Mouse (Mus musculus): ENCODE measurements around the gene Stat5b. TPM values are rescaled to one million over a fixed set of nuclear protein-coding genes. Genes with fewer than 3 reads are reported as not detected.

The Stat5b gene
- polyA plus RNA-seq, 1 experiment = 9.5 TPM

DNA sequence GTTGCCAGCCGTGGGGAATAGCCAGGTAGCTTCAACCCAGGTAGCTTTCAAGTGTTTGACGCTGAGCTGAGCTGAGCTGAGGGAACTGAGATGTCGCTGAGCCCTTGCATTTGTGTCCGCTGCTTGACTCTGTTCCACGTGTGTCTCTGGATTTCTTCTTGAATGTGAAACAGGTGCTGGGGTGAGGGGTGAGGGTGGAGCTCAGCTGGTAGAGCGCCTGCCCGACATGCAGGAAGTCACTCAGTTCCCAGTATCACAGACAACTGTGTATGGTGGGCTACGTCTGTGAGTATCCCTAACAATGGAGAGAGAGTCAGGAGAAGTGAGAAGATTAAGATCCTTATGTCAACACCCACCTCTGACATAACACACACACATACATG, 20.4 kb upstream of the Stat5b start:
- 77% methylated on average over 8 of the region's 8 CpGs for WGBS
- DNase-seq (ENCODE audit: low read depth, low spot score) = no peak

DNA sequence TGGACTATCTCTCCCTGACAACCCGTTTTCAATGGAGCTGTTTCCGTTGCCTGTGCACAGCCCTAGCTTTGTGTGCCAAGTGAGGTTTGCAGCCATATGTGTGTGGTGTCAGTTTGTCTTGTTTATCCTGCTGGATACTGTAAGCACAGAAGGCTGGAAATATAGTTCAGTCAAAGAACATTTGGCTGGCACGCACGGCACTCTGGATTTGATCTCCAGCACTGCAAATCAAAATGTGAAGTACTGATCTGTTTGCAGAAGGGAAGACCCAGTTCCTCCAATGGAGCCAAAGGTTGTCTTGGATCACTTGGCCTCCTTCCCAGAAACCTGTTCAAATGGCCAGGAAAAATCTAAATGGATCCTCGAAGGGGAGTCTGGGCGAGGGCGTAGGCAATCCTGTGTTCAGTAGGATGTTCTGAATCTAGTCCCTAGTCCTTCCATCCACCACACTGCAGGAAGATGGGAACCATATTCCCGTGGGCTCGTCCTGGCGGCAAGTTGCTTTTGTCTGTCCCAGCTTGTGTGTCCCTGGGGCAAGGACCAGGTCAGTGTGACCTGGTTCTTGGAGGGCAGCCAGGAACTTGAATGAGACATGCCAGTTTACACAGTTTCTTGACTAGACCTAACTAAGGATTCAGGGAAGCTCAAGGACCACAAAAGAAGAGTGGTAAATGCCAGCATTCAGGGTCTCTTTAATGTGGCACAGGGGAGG, 19.9 kb upstream of the Stat5b start:
- no peak for DNase-seq (ENCODE audit: low read depth, low spot score)
- 46% methylated on average over 10 of the region's 10 CpGs for WGBS

DNA sequence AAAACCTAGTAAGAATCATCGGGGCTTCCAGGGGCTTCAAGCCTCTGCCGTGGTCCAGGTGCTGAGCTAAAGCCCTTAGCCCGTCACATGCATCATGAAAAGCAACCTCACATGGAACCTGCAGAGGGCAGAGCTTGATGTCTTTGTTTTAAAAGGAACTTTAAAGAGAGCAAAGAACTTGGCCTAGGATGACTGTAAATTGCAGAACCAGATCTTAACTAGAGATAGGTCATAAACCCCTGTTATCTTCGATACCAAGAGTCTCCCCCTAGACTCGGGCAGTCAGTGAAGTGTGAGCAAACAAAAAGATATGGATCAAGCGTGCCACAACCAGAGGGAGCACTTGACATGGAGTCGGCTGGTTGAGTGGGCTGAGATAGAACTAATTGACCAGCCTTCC, 15.1 kb upstream of the Stat5b start:
- no peak for DNase-seq (ENCODE audit: low read depth, low spot score)
- 79% methylated on average over 7 of the region's 7 CpGs for WGBS

DNA sequence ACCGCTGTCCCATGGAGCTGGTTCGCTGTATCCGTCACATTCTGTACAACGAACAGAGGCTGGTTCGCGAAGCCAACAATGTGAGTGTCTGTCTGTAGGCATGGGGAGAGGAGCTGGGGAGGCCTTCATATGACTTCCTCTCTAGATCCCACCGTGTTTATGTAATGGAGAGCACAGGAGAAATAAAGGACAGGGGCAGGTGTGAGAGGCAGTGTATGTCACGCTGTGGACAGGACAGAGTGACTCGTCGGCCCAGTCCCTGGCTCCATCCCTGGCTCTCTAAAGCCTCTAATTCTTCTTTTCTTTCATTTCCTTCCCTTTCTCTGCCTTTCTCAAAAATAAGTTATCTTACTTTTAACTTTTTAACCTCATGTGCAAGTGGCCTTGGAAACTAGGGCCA, 12.6 kb upstream of the Stat5b start:
- WGBS = 93% methylated on average over 10 of the region's 10 CpGs
- DNase-seq (ENCODE audit: low read depth, low spot score) = no peak

DNA sequence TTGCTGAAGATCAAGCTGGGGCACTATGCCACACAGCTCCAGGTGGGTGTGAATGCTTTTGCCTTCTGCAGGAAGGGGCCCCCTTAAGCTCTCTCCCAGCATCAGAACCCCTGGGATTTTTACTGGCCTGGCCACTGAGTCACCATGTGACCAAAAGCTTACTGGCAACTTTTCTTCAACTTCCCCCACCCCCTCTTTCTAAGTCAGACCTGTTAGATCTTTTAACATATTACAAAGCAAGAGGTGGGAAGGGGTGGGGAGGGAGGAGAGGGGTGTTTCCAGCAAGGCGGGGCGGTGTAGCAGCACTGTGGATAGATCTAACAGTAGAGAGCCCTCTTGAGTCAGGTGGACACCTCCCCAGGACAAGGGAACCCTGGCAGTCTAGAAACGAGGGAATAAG, 11.3 kb upstream of the Stat5b start:
- DNase-seq (ENCODE audit: low read depth, low spot score) = no peak
- 73% methylated on average over 3 of the region's 3 CpGs for WGBS

DNA sequence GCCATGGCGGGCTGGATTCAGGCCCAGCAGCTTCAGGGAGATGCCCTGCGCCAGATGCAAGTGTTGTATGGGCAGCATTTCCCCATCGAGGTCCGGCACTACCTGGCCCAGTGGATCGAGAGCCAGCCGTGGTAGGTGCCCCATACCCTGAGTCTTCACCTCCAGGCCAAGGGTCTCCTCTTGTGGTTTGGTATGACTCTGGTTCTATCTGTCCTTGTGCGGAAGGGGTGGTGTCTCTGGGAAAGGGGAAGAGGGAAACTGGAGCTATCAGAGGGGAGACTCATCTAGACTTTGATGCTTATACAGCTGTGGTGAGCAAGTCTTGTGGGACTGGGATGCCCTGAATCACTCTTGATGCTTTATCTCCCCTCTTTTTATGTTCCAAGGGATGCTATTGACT, 10.8 kb upstream of the Stat5b start:
- 90% methylated on average over 7 of the region's 7 CpGs for WGBS
- no peak for DNase-seq (ENCODE audit: low read depth, low spot score)

DNA sequence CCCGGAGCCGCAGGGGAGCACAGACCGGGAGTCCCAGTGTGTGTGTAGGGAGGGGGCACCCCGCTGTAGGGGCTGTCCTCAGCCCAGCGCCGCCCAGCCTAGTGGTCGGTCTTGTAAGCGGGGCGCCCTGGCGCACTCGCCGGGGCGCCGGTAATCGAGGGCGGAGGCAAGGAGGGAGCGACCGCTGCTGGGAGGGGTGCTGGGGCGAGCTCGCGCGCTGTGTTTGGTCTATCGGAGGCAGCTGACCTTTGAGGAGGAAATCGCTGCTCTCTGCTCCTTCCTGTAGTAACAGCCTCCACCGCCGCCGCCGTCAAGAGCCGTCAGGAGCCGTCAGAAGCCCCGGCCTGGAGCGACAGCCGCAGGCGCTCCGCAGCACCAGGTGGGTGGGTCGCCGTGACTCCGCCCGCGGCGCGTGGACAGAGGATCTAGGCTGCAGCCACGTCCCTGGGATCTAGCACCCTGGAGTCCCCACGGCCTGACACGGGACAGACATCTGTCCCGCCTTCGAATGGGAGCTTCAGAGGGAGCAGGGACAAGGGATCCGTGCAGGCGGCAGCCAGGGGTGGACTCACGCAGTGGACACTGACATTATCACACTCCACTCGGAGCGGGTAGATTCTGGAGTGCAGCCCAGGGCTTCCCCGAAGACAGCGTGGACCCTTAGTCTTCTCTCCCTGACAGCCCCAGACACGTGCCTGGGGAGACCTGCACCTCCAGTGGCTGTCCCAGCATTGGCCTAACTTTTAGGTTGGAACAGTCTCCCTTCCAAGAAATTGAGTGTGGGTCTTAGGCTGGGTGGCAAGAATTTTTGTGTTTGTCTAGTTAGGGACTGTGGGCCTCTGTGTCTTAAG, 9.9 kb upstream of the Stat5b start:
- DNase-seq (ENCODE audit: low read depth, low spot score) = no peak
- WGBS = 1% methylated on average over 55 of the region's 55 CpGs

DNA sequence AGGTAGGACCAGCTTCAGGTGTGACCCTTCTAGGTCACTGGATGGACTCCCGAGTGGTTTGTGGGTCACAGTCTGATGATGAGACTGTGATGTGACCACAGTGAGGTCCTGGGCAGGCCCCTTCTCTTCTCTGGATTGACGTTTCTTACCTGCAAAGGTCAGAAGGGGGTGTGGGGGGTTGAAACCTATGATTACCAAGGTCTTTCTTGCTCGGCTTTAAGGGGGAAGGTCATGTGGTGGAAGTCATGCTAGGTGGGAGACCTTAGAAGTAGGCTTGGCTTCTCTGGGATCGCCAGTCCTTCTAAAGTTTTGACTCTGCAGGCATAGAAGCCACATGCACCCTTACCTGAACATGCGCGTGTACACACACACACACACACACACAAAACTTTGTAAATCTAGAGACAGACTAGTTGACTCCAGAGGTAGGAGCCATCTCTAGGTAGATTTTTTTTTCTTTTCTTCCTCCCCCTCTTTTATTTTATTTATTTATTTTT, 9.1 kb upstream of the Stat5b start:
- DNase-seq (ENCODE audit: low read depth, low spot score) = no peak
- WGBS = 23% methylated on average over 6 of the region's 6 CpGs

DNA sequence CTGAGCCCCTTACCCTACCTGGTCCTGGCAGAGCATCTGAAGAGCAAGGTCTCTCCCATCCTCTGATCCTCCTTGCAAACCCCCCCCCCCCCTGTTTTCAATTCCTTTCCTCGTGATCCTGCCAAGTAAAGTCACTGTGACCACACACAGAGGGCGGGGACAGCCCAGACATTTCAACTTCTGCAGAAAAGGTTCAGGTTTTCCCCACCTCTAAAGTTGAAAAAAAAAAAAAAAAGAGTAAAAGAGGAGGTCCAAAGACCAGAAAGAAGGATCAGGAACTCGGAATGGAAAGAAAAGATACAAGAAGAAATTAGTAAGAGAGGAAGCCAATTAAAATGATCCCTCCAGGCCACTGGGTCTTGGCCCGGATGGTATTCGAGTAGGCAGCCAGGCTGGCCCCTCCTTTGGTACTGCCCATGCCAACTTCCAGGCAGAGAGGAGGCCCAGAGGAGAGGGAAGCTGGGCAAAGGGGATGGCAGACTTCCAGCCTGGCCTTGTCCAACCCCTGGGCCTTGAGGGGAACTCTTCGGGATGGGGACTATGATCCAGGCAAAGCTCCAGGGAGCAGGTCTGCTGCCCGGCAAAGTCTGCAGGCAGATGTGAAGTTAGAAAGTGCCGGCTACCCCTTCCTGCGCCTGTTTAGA, 8.5 kb upstream of the Stat5b start, which contains the start of gene Stat5a:
TSS of gene Stat5a (plus strand) at position 417 of the 644 bp plus-strand sequence.
- 23% methylated on average over 9 of the region's 9 CpGs for WGBS
- no peak for DNase-seq (ENCODE audit: low read depth, low spot score)

DNA sequence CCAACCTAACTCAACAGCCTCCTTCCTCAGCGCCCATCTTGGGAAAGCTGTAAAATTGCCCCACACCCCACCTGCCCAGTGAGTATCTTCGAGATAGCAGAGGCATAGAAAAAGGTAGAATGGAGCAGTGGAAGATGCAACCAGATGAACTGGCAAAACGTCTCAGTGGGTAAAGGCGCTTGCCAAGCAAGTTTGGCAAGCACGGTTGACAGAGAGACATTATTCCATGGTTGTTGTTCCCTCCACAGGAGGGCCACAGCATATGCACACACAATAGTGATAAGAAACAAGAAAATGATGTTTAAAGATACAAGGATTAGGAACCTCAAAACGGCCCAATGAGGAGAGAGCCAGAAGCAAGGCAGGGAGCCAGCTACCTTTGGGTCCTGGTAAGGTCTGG, 7.4 kb upstream of the Stat5b start:
- no peak for DNase-seq (ENCODE audit: low read depth, low spot score)
- WGBS = 45% methylated on average over 6 of the region's 6 CpGs

DNA sequence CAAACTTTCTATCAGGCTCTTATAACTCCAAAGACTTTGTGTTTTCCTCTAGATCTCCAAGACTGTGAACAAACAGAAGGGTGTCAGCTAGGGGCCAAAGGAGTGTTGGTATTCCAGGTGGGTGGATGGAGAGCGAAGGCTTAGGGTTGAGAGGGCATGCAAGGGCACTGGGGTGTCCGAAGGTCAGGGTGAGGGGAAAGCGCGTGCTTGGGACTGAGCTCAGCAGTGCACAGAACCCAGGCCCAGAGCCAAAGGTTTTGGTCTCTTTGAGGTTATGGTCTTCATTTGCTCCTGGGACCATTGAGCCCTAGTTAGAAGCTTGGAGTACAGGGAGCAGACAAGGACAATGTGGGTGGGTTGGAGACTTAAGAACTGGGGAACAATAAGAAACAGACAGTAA, 4.7 kb upstream of the Stat5b start:
- 93% methylated on average over 4 of the region's 4 CpGs for WGBS
- no peak for DNase-seq (ENCODE audit: low read depth, low spot score)

DNA sequence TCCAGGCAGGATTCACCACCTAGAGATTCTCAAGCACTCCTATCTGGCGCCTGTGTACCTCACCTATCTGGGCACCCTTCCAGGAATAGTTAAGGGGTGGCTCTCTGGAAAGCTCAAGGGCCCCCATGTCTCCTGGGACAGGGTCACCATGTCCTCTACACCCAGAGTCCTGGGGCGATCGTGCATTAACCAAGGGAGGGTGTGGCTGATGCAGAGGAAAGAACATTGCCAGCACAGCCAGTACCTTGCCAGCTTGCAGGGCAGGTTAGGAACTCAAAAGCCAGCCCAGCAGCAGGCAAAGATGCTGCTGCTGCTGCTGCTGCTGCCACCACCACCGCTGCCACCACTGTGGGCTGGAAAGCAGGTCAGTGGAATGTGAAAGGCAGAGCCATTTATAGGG, 3.7 kb upstream of the Stat5b start:
- 23% methylated on average over 4 of the region's 4 CpGs for WGBS
- no peak for DNase-seq (ENCODE audit: low read depth, low spot score)

DNA sequence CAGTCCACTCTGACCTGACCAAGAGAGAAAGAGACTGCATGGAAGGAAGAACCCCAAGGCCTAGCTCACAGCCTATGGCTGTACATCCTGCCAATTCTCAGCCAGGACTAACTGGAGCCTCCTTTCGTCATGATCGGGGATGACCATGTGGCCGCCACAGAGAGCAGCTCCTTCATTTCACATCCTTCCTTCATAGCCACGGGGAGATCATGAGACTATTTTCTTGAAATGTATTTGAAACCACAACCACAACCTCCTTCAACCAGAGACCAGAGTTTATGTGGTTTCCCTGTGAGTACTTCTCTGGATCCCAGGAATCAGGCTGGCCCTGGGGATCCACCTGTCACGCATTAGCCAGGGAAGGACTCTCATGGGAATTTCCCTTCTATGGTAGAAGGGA, 2.5 kb upstream of the Stat5b start:
- DNase-seq (ENCODE audit: low read depth, low spot score) = no peak
- 88% methylated on average over 5 of the region's 5 CpGs for whole genome bisulfite sequencing

DNA sequence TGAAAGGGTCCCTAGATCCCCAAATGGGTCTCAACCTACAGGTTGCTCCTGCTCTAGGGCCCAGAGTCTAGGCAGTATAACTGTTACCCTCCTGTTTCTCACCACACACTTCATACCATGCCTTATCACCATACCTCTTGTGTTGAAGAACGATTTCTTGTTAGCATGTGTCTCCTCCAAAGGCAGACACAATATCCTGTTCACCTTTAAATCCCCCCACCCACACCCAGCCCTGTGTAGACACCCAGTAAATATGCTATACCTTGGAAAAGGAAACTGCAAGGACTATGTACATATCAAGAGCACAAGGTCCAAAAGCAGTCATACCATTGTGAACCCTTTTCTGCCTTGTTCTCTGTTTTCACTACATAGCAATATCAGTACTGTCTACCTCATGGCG, 1.6 kb upstream of the Stat5b start:
- 62% methylated on average over 2 of the region's 2 CpGs for WGBS
- DNase-seq (ENCODE audit: low read depth, low spot score) = no peak

DNA sequence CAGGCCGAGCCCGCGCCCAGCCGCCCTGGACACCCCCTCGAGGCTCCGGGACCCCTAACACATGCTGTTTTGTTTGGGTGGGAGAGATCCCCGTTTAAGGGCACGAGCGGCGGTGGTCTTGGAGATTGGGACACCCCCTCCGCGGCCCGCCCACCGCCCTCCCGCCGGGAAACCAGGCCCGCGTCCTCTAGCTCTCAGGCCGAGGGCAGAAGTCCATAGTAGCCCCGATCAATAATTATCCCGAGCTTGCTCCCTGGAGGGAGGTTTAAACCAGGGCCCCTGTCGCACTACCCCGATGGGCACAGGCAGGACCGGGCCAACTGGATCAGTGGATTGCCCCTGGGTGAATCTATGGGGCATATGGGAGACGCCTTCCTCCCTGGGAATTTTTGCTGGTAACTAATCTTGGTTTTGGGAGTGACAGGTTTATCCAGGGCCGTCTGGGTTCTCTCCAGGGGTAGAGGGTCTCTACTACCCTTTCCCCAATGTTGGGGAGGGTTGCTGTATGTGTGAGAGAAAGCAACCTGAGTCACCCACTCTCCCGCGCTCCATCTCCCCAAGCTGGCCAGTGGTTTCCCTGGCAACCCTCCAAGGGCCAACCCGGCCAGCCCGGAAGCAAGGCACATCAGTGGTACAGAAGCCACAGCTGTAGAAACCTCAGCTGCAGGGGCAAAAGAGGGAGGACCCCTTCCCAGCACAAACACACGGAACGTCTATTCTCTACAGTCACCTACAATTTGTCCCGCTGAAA, 429 bp upstream of the Stat5b start:
- 4% methylated on average over 33 of the region's 33 CpGs for WGBS
- no peak for DNase-seq (ENCODE audit: low read depth, low spot score)

DNA sequence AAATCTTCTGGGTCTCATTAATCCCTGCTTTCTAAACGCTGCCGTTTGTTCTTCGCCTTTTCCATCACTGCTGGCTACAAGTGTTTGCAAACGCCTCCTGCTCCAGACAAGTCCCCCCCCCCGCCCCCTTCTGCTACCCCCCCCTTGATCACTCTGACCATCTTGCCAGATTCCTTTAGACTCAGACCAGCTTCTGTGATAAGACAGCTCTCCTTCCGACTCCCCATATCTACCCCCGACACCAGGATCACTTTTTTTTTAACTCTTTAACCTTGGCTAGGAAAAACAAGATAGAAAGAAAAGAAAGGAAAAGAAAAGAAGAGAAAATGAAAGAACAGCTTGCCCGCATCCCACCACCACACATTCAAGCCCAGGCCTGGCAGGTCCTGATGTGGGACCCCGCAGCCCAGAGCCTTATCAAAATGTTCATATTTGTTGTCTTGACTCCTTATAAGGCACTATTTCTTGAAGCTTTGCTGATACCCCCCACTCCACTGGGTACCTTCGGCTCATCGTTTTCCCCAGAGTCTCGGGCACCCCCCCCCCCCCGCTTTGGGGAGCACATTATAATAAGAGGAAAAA, 977 bp downstream of the Stat5b start:
- DNase-seq (ENCODE audit: low read depth, low spot score) = no peak
- 4% methylated on average over 13 of the region's 13 CpGs for WGBS

DNA sequence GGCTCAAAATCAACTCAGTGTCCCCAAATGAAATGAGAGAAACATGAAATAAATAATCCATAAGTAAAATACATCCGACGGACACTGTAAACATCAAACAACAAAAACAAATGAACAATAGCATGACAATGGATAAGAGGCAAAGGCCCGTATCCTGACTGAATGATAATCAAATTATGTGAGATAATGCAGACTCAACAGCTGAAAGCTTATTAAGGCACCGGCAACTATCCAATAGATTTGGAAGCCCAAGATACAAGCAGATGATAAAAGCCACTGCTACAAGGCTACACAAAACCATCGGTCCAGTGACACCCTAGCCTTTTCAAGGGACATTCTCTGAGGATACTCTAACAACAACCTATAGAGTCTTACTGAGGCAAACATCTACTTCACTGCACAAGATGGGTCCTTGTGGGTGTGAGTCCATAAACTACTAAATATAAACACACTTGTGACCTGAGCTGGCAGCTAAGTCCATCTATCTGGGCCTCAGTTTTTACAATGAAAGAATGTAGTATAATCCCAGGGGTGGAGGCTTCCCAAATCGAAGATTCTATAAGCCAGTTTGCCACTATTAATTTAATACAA, 1.6 kb downstream of the Stat5b start:
- no peak for DNase-seq (ENCODE audit: low read depth, low spot score)

DNA sequence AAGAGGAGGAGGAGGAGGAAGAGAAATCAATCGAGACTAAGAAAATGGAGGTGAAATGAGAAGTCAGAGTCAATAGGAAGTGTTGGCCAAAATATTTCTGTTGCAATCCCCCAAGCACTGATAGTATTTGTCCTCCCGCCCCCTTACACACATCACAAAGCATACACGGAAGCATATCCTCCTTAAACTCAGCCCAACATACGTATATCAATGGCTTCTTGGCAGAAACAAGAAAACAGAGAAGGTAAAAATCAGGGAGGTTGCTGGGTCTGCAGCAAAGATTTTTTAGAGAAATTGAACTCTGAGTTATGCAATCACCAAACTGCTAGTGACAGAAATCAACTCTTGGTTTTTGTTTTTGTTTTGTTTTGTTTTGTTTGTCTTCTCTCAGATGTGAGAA, 2.4 kb downstream of the Stat5b start:
- no peak for DNase-seq (ENCODE audit: low read depth, low spot score)
- WGBS = 44% methylated on average over 4 of the region's 4 CpGs

More for the DNA sequence above, 1.6 kb downstream of the Stat5b start:
- WGBS = 58% methylated on average over 6 of the region's 6 CpGs

DNA sequence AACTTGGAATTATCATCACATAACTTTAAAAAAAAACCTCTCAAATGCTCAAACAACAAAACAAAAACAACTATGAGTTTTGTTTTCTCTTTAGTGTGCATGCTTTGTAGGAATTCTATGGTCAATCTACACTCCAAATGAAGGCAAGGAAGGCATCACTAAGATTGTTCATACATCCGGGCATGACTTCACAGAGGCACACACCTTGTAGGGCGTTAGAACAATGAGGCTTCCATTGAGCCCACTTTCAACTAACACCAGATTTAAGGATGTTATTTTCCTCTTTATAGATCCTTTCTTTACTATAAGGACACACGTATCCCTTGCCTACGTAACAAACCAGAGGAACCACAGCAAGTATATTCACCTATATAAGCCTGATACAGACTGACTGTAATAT, 3.0 kb downstream of the Stat5b start:
- WGBS = 85% methylated on average over 4 of the region's 4 CpGs
- DNase-seq (ENCODE audit: low read depth, low spot score) = no peak

Data from large intestine, adult 2 months (tissue).